Mouse (Mus musculus) thymus, postnatal 36 days (tissue): Measurements from ENCODE around the gene Edem2.

Experiments
- DNase-seq, 2 experiments: peaks; one replicate each; pipeline ENCODE4 v3.0.0; 2022; ENCODE audit warnings: mixed read lengths in 2 of 2

The Edem2 gene

DNA sequence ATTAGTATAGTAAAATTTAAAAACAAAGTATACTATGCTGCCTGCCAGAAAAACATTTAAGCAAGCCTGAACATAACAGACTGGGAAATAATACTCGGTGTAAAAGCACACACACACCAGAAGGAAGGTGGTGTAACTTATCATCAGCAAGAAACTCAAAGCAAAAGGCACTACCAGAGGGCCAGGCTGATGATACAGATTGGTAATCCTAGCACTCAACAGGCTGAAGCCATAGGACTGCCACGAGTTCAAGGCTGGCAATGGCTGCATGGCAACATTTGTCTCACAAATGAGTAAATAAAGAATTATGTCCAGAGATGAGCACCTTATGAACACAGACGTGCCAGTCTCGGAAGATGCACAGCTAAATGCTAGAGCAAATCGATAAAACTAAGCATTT lies 45.5 kb downstream of the Edem2 start:
- DNase-seq = no peak

DNA sequence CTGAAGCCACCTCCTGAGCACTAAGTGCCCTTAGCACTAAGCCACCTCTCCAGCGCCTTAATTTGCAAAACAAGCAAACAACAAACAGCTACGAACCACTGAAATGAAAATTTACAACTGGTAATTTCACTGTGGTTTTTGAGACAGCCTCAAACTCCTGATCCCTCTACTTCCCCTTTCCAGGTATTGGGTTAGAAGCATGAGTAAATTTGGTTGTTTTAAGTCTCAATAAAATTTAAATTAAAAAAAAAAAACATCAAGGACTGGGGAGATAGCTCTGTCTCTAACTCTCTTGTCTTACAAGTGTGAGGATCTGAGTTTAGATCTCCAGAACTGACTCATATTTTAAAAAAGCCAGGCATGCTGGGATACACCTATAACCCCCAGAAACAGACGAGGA lies 46.1 kb downstream of the Edem2 start:
- no peak for DNase-seq

DNA sequence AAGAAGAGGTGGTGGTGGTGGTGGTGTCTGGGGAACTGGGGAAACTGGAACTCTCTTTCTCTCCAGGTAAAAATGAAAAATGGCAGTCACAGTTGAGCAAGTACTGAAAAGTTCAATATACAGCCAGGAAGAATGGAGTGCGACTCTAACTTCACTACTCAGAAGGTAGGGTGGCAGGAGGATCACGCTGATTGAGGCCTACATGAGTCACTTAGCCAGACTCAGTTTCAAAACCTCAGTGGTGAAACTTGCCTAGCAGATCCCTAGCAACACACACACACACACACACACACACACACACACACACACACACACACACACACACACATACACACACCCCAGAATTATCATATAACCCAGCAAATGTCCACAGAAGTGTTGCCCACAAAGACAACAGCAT lies 47.4 kb downstream of the Edem2 start:
- DNase-seq = no peak

DNA sequence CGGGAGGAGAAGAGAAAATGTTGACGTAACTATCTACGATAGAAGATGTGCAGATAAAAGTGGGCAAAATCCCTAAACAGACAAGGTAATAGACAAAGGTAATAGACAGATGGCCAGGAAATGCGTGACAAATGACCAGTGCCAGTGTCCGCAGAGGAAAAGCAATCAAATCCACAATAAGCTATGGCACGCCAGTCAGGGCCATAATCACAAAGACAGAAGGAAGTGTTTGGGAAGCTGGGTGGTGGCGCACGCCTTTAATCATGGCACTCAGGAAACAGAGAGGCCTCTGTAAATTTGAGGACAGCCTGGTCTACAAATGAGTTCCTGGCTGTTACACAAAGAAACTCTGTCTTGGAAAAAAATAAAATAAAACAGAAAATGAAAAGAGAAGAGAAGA lies 48.1 kb downstream of the Edem2 start:
- no peak for DNase-seq

DNA sequence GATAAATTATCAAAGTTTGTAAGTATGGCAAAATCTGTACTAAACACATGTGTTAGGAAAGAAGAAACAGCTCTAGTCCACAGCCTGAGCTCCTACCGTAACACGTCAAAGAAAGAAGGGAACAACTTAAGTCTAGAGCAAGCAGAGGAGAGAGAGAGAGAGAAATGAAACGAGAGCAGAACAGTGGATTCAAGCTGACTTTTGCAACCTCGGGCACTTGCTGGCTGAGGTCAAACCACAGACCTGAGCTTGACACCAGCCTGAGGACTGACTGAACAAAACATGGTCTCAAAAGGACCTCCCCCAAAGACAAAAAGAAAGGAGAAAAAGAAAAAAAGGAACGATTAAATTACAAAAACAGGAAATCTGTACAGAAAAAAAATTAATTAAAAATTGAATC lies 48.7 kb downstream of the Edem2 start:
- DNase-seq = peak in 1 of 2 experiments; percentile 54

DNA sequence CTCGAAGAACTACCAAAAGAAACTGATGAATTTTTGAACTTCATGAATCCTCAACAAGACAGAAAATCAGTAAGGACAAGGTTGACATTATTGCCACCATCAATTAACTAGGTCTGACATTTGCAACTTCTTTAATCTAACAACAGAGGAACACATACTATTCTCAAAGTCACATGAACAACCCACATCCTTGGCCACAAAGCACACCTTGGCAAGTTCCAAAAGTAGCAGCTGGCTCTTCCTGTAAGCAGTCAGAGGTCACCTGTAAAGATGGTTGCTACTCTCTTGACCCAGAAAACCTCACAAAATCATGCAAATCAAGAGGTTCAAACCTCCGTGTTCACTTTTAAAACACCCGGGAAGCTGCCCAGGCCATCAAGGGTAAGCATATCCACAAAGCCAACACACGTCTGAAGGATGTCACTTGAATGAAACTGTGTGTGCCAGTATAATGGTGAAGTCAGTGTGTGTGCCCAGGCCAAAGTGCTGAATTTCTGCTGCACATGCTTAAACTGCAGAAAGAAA lies 49.6 kb downstream of the Edem2 start:
- DNase-seq = peak; percentile 54 to 69

DNA sequence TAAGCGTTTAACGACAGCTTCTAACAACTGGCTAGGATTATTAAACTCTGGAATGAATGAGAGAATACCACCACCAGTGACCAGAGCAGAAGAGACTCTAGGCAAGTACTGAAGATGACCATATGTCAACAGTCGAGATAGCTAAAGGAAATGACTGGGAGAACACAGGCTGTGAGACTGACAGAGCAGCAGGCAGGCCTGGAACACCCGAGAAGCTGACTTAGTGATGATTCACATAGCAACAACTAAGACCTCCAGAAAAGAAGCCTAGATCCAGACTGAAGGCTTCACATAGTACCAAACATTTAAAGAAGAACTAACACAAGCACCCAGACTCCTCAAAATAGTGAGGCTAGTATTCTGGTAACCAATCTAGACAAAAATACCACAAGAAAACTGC lies 54.2 kb downstream of the Edem2 start:
- no peak for DNase-seq

DNA sequence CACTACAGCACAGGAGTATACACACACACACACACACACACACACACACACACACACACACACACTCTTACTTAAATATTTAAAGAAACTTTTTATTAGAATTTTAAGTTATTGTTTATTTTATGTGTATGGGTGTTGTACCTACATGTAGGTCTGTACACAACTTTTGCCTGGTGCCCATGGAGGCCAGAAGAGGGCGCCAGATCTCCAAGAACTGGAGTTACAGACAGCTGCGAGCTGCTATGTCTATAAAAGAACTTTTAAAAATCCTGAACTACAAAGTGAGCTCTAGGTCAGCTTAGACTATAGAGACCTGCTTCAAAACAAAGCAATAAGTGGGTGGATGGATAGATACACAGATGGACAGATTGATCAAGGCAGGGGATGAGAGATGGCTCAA lies 55.7 kb downstream of the Edem2 start:
- DNase-seq = peak; percentile 84 to 85

DNA sequence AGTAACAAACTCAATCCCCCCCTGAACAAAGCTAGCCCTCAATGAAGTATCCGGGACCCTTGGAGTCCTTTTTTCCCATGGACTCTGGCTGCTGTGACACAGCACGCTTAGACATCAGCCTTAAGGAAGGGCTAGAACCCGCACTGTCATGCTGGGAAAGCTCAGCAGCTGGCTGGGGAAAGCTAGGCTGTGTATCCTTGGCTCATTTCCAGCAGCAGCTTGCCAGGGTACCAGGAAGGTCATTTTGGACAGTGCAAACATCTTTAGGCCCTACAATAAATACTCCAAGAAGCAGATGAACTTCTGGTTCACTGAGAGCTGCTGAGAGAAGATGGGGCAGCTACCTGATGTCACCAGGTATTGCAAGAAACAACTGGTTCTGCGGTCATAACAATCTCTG lies 58.0 kb downstream of the Edem2 start:
- no peak for DNase-seq

DNA sequence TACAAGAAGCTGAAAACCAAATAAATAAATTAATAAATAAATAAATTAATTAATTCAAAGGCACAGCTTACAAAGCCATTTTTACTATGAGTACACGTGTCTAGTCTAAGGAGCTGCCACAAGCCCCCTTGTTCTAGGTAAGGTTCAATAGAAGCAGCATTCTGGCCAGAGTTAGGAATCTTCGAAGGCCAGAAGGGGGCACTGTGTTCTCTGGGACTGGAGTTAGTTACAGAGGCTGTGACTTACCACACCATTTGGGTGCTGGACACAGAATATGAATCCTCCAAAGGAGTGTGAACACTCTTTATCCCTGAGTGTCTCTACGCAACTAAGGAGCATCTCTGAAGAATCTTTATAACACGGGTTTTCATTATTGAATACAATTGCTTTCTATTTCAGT lies 60.8 kb downstream of the Edem2 start:
- DNase-seq = peak; percentile 55 to 58

DNA sequence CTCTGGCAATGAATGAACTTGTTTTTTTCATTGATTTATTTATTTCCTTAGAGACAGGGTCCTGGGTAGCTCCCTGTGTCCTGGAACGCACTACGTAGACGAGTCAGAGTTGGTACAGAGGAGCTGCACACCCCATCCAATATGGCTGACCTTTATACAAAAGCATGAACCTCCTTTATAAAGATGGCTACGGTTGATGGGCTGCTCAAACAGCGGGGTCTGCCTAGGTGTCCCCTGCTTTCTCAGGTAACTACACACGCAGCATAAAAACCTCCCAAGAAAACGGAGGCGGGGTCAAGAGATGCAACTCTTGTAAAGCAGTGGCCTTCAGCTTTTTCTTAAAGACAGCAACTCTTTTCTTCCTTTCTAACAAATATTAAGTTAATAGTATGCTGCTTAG lies 61.4 kb downstream of the Edem2 start:
- no peak for DNase-seq

DNA sequence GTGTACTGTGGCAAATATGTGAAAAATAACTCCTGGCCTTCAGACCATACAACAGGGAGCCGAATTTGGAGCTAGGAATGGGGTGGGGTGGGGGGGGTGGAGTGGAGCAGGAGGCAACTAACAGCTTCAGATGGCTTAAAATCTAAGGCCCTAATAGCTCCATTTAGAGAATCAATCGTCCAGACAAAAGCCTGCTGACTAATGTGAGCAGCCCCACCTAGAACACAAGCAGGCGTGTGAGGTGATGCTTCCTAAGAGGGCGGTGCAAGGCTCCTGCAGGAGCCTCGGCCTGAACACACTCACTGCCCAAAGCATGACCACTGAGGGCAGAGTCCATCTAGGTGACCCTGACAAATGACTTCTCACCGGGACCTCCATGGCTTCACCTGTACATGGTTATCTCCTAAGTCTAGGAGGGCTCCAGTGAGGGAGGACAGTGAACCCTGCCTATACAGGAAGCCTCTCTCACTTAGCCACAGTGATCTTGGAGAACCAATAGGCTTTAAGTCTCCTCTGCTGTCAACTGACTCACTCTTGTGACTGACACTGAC lies 65.3 kb downstream of the Edem2 start:
- no peak for DNase-seq

DNA sequence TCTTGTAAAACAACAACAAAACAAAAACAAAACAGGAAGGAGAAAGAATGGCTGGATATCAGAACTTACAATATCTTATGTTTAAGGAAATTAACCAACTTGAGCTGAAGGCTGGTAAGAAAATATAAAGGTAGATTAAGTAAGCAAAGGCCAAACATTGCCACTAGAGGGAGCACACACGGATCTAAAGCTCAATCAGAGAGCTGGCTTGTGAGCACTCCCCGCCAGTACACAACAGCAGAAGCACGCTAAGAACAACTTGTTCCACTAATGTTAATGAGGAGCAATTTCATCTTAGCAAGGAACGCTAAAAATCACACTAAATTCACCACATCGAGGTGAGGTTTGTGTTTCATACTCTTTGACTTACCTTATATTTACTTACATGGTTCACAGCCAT lies 66.2 kb downstream of the Edem2 start:
- DNase-seq = peak in 1 of 2 experiments; percentile 24

DNA sequence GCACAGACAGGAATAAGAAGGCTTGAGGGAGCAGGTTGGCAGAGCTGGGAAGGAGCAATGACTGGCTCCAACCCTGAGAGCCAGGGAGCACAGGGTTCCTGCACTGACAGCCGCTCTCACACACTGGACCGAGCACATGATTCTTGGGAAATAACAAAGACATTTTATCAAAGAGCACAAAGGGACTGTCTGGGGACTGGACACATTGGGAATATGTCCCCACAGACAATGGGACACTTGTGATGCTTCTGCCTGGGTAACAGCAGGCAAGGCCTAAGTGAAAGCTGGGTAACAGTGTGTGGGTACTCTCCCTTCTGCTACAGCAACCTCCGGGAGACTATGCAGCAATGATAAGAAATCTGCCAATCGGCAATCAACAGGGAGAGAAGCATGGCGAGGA lies 66.9 kb downstream of the Edem2 start:
- DNase-seq = no peak

DNA sequence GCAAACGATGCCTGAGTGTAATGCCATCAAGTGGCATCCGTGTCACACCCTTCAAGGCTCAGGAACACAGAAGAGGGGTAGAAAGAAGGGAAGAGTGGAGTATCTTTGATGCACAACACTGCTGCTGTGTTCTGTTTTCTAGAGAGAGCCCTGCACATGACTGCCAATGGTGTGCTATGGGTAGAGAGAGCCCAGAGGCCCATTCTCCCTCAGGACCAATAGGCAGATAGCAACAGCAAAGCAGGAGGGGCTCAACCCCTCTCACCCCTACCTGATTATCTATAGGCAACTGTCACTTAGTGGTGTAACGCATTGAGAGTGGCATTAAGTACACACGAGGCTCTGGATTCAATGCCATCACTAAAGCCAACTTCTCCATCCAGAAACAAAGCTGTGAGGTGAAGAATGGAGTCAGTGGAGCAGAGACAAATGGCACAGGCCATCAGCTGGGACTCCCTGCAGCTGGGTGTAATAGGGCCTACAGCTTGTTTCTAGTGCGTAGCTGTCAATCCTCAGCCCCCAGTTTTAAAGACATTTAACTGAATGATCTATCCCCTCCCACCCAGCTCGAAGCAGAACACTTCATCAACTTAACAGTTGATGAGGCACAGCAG lies 73.4 kb downstream of the Edem2 start:
- no peak for DNase-seq

DNA sequence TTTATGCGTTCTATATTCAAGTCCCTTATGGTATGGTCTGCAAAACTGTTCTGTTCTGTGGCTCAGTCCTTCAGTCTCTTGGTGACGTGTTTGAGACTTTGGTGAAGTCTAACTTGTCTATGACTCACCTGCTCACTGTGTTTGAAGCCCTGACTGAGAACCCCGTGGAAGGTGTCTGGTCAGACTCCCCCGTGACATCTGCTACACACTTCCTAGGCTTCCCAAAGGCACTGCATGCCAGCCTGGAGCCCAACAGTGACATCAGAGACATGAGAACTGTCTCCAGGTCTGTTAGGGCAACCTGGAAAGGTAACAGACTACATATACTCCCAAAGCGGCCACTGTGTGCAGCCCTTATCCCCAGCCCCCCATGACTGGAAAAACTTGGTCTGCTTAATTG lies 76.7 kb downstream of the Edem2 start:
- DNase-seq = no peak
